Mouse (Mus musculus) ovary, postnatal 36 days (tissue): ENCODE data around the gene Ssh2.
"Not testable (repeated sequence)": the region's sequence is repeated elsewhere in the genome, so short reads cannot be mapped to it uniquely, and the experiment has no call there.

Experiments
- DNase-seq: peaks from one replicate; pipeline ENCODE4 v3.0.0; 2022; ENCODE audit warnings: low spot score, mixed read lengths

The Ssh2 gene

DNA sequence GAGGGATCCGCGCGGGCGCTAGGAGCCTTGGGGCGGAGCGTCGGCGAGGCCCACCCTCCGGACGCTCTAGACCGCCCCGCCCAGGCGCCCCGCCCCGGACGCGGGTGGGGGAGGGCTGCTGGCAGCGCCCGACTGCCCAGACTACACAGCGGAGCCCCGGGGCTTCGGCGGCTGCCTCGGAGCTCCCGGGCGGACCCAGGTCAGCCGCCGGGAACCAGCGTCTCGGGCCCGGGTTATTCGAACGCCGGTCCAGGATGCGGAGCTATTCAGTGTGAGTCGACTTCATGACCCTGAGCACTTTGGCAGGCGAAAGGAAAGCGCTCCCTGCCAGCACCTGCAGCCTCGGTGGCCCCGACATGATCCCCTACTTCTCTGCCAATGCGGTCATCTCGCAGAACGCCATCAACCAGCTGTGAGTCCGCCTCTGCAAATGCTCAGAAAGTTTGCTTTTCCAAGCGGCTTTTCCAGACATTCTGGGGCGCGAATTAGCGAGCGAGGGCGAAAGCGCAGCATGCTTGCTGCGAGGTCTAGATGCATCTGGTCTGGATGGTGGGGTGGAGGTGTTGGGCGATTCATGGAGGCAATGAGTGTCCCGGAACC lies 132.2 kb downstream of the Ssh2 start:
- peak; percentile 95 for DNase-seq

DNA sequence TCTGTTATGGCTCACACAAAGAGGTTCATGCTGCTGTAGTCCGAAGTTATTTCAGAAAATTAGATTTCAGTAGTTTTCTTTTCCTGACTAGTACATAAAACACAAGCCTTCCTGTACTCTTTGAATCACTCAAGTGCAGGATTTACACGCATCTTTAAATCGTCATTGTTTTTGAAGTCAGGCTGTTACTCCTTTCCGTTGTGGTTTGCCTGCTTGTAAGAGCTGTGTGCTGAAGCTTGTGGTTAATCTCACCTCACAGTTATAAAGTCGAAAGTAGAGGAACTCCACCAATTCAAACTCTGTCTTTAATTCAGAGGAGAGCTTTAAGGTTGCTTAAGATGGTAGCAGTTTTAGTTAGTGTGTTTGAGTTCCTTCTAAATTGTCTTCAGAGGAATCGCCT lies 132.9 kb downstream of the Ssh2 start:
- DNase-seq, result no peak

DNA sequence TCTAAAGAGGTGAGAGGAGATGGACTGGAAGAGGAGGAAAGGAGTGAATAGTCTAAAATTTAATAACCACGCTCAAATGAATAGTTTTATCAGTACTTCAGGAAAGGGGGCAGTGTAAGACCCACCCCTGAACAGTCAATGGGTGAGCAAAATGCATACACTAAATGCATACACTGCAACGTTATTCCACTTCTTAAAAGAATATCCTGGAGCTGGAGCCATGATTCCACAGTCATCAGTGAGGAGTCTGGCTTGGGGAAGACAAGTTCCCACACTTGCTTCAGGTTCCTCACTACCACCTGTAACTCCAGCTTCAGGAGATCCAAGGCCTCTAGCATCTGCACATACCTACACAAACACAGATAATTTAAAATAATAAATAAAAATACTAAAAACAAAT lies 133.6 kb downstream of the Ssh2 start:
- no peak for DNase-seq

DNA sequence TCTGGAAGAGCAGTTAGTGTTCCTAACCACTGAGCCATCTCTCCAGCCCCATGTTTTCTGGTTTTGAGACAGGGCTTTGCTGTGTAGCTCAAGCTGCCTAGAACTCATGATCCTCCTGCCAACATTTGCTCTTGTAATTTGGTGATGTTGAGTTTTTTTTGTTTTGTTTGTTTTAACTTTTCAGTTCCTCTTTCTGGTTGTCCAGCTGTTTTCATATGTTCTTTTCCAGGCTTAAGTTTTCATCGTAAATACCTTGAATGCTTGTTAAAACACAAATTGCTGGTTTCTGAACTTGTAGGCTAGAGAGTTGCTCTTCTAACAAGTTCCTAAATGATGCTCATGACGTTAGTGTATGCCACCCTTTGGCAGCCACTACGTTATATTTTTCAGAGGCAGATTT lies 139.0 kb downstream of the Ssh2 start:
- no peak for DNase-seq

DNA sequence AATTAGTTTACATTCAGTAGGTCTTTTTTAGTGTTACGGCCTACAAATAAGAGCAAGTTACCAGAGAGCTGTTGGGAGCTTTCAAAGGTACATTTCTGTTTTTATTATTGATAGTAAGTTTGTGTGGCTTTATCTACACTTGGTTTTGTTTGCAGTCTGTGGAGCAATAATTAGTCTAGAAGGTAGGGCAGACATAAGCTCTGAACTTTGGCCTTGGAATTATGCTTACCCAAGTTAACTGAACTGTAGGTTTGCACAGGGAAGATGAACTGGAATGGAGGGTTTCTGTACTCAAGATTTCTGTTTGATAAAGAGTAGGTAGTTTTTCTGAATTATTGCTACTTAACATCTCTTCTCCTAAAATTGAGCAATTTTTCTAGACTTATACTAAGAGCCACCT lies 141.8 kb downstream of the Ssh2 start:
- no peak for DNase-seq

DNA sequence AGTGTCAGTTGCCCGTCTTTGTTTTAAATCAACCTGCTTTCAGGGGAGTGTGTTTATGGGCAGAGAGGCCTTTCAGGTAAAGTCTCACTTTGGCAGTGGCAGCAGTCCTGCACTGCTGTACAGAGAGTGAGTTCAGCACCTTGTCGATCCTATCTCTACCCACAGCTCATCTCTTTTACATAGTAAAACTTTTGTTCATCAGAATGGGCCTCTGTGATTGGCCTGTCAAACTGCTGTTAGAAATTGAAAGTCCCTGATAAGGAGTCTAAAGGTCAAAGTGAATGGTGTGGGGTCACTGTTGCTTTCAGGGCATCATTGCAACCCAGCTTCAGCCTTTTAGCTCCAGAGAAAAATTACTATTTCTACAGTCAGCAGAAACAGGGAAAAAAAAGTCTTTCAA lies 147.4 kb downstream of the Ssh2 start:
- DNase-seq, result no peak

DNA sequence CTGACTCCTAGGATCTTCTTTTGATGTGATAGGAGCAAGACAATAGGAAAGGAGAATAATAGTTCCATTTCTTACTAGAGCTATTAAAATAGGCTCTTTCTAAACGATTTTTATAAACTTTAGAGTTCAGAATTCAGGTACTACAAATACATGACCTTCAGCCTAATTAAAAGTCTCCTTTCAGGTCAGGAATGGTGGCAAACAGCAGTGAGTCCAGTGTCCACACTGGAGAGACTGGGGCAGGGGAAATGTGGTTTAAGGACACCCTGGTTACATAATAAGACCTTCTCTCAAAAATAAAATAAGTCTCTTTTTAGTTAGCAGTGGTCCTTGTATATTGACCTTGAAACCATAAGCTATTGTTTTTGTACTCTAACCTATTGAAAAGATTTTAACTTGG lies 148.3 kb downstream of the Ssh2 start:
- DNase-seq, result no peak

DNA sequence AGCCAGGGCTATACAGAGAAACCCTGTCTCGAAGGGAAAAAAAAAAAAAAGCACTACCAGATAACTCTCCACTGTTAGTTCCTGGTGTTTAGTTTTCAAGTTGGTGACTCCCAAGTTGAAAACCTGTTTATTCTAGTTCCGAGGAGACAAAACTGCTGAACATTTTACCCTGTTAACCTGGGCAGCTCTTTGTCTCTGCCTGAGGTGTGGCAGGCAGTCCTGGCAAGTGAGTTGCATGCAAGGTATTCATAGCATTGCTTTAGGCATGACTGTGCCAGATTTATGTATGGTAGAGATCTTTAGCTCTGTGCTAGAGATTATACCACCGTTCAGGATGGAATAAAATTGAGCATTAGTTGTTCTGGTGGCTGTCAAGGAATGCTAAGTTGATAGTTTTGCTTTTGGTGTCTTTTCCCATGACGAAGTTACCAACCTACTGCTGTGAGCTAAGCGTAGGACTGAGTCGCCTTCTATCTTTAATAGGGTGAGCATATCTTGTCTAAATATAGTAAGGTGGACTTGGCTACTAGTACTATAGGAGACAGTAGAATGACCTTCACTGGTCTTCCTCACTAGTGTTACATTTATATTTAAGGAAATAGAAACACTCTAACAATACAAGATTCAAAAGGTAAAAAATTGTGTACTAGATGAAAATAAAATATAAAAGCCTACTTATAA lies 149.8 kb downstream of the Ssh2 start:
- DNase-seq, result no peak

DNA sequence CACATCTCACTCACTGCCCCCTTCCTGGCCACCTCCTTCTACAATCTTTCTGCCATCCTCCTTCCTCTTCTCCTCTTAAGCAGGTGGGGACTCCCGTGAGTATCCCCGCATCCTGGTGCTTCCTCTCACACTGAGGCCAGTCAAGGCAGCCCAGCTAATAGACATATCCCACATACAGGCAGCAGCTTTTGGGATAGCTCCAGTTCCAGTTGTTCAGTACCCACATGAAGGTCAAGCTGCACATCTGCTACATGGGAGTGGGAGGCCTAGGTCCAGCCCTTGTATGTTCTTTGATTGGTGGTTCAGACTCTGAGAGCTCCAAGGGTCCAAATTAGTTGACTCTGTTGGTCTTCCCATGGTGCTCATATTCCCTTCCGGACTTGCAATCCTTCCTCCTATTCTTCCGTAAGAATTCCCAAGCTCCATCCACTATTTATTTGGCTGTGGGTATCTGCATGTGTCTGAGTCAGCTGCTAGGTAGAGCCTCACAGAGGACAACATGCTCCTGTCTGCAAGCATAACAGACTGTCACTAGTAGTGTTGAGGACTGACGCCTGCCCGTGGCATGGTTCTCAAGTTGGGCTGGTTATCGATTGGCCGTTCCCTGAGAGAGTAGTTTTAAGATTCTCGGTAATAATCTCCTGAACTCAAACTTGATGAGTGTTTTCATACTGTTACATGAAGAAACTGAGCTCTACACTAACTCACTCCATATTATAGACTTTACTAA lies 151.6 kb downstream of the Ssh2 start:
- no peak for DNase-seq

DNA sequence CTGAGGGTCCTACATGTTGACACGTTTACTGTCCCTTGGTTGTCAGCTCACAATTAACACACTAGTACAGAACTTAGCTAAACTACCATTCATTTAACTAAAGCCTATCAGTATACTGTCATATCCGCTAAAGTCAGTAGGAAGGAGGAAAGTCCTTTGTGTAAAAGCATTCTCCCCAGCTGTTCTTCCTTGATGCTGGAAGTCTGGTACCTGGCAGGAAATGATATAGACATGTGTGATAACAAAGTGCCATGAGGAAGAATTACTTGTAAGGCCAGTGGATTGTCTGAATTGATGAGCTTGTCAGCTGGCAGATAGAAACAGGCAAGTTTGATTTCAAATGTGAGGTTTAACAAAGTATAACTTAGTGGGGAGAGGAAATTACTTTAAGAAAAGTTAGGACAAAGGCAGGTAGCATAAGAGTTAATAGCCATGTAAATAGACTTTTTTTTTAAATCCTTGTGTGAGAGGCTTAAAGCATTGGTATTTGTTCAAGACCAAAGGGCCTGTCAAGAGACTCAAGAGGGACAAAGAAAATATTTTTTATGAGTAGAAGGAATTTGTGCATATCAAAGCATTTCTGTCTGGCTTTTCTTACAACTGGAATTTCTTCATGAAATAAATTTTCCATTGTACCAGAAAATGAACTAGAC lies 153.2 kb downstream of the Ssh2 start:
- no peak for DNase-seq

DNA sequence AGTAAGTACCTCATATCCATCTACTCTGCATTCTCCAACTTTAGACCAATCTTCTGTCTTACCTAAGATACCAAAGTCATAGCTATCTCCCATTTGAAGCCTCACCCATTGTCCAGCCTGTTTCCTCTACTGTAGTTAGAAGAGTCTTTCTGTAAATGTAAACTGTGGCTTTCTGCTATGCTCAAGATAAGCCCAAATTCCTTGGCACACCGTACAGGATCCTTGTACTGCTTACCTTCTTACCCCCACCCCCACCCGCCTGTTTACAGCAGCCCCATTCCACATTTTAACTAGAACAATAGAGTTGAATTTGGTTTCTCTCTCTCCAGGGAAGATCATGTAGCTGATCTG lies 153.7 kb downstream of the Ssh2 start:
- no peak for DNase-seq

DNA sequence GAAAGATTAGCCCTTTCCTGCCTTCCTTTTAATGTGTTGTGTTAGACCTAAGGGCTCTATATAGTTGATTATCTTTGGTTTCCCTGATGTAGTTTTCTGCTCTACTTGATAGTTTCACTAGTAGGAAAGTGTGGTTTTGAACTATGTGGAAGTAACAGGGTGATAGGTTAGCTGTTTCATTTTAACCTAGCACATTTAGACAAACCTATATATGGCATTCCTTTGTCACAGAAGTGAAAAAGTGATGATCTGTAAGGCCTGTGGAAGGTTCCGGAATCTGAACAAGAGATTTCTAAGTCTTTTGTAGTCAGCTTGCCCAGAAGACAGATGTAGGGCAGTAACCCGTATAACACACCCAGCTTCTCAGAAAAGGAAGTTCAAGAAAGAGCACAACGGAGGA lies 155.0 kb downstream of the Ssh2 start:
- DNase-seq, result no peak

DNA sequence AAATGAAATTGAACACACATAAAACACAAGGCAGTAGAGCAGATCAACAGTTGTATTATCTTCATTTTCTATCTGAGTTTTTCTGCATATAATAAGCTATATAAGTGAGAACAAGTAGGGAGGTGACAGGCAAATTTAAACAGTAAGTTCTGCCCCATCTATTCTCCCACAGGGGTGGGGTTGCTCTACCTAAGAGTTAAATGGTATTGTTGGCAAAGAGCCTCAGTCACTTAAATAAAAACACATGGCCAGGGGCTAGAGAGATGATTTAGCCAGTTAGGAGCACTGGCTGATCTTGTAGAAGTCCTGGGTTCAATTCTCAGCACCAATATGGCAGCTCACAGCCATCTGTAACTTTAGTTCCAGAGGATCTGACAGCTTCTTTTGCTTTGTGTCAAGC lies 155.6 kb downstream of the Ssh2 start:
- DNase-seq, result no peak

DNA sequence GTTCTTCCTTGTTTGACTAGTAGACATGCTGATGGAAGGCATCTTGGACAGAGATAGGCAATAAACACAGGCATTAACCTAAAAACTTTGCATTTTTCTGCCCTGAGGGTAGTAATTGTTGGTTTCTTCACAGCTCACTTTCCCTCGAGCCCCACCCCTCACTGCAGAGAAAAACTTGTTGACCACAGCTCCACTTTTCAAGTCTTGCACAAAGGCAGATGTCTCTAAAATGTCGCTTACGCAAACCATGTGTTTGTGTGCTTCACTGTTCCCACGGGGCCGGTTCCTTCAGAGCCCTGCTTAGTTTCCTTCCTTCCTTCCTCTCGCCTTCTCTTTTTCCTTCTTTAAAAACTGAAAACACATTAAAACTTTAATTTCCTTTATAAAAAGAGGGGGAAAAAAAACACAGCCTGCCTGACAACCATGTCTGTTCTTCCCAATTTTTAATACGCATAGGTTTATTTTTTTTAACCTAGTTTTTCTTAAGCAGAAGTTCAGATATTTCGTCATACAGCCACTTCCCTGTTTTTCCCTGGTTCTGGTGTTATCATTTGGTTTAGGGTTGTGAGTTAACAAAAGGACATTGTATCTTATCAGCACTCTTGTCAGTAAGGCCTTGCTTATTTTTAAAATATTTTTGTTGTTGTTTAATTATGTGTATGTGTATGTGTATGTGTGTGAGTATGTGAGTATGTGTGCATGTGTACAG lies 156.3 kb downstream of the Ssh2 start:
- DNase-seq, result peak; percentile 9

DNA sequence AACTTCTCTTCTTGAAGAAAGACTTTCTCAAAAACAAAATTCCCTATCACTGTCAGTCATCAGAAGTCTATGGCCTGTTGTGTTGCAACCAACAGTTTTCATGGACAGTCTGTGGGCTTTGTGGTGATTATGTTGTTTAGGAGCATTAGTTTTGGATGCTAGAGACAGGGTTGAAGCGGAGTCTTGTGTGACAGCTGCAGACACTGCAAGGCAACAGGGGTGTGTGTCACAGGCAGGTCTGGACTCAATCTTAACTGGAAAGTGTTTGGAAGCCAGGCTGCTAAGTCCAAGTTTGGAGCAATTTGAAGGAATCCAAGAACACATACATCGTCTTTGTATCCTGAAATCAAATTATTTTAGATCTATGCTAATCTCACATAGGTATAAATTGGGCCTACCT lies 162.5 kb downstream of the Ssh2 start:
- DNase-seq, result no peak

DNA sequence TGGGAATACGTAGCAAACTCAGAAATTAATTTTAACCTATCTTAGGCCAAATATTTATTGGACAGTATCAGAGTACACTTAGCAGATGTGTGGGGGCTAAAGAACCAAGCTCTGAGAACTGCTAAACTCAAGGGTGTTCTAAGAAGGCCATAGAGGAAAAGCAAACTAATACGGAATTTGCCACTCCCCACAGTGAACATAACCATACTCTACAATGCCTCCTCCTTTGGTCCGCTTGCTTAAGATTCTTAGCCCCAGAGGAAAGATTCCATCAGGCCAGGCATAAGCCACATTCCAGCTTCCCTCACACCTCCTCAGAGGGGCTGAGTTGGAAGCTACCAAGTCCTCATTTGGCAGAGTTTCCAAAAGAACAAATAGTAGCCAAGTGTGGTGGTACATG lies 165.1 kb downstream of the Ssh2 start:
- DNase-seq, result no peak

DNA sequence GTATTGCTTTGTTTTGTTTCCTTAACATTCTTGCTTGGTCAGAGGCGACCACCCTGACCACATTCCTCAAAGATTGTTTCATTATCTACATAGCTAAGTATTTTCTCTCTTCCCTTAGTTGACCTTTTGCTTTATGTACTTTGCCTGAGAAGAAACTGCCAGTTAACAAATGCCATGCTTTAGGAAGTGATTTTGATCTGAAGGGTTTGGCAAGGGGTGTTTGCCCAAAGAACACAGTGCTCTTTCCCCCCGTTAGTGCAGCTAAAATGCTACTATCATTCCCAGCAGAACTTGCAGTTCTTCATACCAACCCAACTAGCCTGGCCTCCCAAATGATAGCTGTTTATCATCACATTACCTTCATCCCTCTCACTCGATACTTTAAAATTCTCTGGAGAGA lies 168.1 kb downstream of the Ssh2 start:
- no peak for DNase-seq

DNA sequence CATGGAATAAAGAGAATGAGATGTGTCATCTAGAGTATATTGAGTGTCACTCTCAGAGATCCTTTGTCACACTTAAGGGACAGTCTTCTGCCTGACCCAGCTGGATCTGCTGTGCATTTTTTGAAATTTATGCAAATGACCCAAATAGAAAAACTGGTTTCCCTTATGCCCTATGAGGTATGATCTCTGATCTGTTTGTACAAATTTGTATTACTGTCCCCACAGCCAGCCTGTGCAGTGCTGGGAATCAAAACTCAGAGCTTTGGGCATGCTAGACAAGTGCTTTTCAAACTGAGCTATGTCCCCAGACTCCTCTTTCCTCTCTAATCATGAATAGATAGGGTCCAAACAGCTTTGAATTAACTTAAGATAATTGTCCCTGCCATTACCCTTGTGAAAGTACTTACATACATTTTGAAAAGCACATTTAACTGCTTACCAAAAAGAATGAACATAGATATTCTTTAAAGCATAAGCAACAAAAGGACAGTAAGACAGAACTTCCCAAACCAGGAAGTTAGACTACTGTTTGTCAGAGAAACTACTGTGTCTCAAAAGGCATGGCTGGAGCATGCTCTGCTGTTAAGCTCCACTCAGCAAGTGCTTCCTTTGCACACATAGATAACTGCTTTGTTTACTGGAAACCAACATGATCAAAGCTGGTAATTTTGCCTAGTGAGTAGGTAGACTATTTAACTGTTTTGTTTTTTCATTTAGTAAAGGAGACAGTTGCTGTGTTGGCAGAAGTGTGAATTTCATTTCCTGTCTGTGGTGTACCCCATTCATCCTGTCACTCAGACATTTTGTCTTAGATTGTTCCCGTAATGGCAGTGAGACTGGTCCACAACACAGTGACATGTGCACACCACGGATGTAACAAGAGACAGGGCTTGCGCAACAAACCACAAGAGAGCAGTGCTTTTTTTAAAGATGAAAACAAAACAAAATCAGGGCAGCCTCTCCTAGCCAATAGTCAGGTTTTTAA lies 169.9 kb downstream of the Ssh2 start:
- no peak for DNase-seq

DNA sequence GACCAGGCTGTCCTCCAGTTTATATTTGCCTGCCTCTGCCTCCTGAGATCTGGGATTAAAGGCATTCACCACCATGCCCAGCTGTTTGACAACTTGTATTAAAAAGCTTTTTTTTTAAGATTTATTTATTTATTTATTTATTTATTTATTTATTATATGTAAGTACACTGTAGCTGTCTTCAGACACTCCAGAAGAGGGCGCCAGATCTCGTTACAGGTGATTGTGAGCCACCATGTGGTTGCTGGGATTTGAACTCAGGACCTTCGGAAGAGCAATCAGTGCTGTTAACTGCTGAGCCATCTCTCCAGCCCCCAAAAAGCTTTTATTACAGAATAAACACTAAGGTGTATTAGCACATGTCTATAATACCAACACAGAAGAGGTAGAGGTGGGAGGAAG lies 172.1 kb downstream of the Ssh2 start:
- not testable (repeated sequence) for DNase-seq

DNA sequence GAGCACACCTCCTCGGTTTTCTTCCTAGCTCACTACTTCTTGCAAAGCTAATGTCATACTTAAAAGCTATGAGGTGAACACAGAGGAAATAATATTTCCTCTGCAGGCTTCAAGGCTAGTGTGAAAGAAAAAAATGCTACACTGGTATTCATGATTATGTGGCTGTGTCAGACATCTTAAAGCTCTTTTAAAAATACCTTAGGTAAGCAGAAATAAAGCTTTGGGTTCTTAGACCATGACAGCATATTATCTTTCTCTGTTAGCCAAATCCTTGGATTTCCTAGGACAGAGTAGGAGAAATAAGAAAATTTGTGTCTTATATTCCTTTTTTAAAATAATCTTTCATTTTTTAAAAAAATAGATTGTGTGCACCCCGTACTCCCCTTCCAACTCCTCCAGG lies 179.5 kb downstream of the Ssh2 start:
- DNase-seq, result no peak

DNA sequence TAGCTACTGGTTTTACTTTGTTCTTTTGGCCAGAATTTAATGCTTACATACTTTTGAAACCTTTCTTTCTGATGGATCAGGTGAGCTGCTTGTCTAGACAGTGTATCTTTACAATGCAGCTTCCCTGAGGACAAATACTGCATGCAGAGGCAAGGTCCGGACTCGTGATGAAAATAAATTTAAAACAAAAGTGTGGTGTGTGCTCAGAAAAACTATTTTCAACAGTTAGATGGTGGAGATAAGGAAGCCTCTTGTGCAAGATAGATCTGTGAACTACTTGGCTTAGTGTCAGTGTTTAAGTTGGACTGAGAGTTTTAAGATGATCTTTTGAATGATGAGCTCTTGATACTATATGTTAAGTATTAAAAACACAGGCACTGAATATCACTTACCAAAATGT lies 186.4 kb downstream of the Ssh2 start:
- no peak for DNase-seq
